Mouse (Mus musculus): ENCODE data around the gene Avil.

- TF ChIP-seq CTCF (IDR thresholded peaks at IDR 0.05; ENCODE audit: control insufficient read depth, insufficient read depth, insufficient read length), result no peak
- no peak for TF ChIP-seq MYOG (IDR thresholded peaks at IDR 0.05; ENCODE audit: control insufficient read depth, extremely low read depth, insufficient read length)
- TF ChIP-seq CEBPB (IDR thresholded peaks at IDR 0.05; ENCODE audit: low read depth), result no peak
- no peak for TF ChIP-seq MAX (IDR thresholded peaks at IDR 0.05)
Measured at GRCm38 (mm10) chr10:126980221-126980932, 20.1 kb upstream of the Avil start.

Measured in C2C12 (cell line).